Mouse (Mus musculus): ENCODE measurements around the gene Limd1. TPM values are rescaled to one million over a fixed set of nuclear protein-coding genes. Genes with fewer than 3 reads are reported as not detected.
A peak's percentile ranks its signal among the peaks of the same experiment; 100 is the strongest.

Limd1 gene
- polyA plus RNA-seq, 1 experiment = 15.4 TPM

GRCm38 (mm10) chr9:123484830-123485229, 6.3 kb downstream of the Limd1 start:
- DNase-seq (ENCODE audit: low read depth) = no peak
- no peak for TF ChIP-seq POLR2A (IDR thresholded peaks at IDR 0.05; ENCODE audit: borderline replicate concordance, extremely low read depth, insufficient read depth, insufficient read length, poor library complexity, severe bottlenecking)
- no peak for TF ChIP-seq CTCF (IDR thresholded peaks at IDR 0.05; ENCODE audit: borderline replicate concordance, extremely low read depth, insufficient read depth, insufficient read length)

- no peak for DNase-seq (ENCODE audit: low read depth)
- TF ChIP-seq POLR2A (IDR thresholded peaks at IDR 0.05; ENCODE audit: borderline replicate concordance, extremely low read depth, insufficient read depth, insufficient read length, poor library complexity, severe bottlenecking) = no peak
- TF ChIP-seq CTCF (IDR thresholded peaks at IDR 0.05; ENCODE audit: borderline replicate concordance, extremely low read depth, insufficient read depth, insufficient read length) = no peak
Observed at GRCm38 (mm10) chr9:123485561-123485960, 7.1 kb downstream of the Limd1 start.

- DNase-seq (ENCODE audit: low read depth) = no peak
- TF ChIP-seq CTCF (IDR thresholded peaks at IDR 0.05; ENCODE audit: borderline replicate concordance, extremely low read depth, insufficient read depth, insufficient read length) (no peak), POLR2A (IDR thresholded peaks at IDR 0.05; ENCODE audit: borderline replicate concordance, extremely low read depth, insufficient read depth, insufficient read length, poor library complexity, severe bottlenecking) (no peak)
Observed at GRCm38 (mm10) chr9:123486635-123487034, 8.1 kb downstream of the Limd1 start.

GRCm38 (mm10) chr9:123489073-123489472, 10.6 kb downstream of the Limd1 start:
- TF ChIP-seq CTCF (IDR thresholded peaks at IDR 0.05; ENCODE audit: borderline replicate concordance, extremely low read depth, insufficient read depth, insufficient read length) (no peak), POLR2A (IDR thresholded peaks at IDR 0.05; ENCODE audit: borderline replicate concordance, extremely low read depth, insufficient read depth, insufficient read length, poor library complexity, severe bottlenecking) (no peak)
- DNase-seq (ENCODE audit: low read depth) = no peak

- TF ChIP-seq POLR2A (IDR thresholded peaks at IDR 0.05; ENCODE audit: borderline replicate concordance, extremely low read depth, insufficient read depth, insufficient read length, poor library complexity, severe bottlenecking) (no peak), CTCF (IDR thresholded peaks at IDR 0.05; ENCODE audit: borderline replicate concordance, extremely low read depth, insufficient read depth, insufficient read length) (no peak)
- no peak for DNase-seq (ENCODE audit: low read depth)
Observed at GRCm38 (mm10) chr9:123489727-123490343, 11.3 kb downstream of the Limd1 start.

GRCm38 (mm10) chr9:123490930-123491329, 12.4 kb downstream of the Limd1 start:
- no peak for TF ChIP-seq CTCF (IDR thresholded peaks at IDR 0.05; ENCODE audit: borderline replicate concordance, extremely low read depth, insufficient read depth, insufficient read length)
- no peak for TF ChIP-seq POLR2A (IDR thresholded peaks at IDR 0.05; ENCODE audit: borderline replicate concordance, extremely low read depth, insufficient read depth, insufficient read length, poor library complexity, severe bottlenecking)
- no peak for DNase-seq (ENCODE audit: low read depth)

GRCm38 (mm10) chr9:123491917-123492585, 13.5 kb downstream of the Limd1 start:
- TF ChIP-seq POLR2A (IDR thresholded peaks at IDR 0.05; ENCODE audit: borderline replicate concordance, extremely low read depth, insufficient read depth, insufficient read length, poor library complexity, severe bottlenecking) = no peak
- TF ChIP-seq CTCF (IDR thresholded peaks at IDR 0.05; ENCODE audit: borderline replicate concordance, extremely low read depth, insufficient read depth, insufficient read length) = no peak
- peak; percentile 87 for DNase-seq (ENCODE audit: low read depth)

GRCm38 (mm10) chr9:123496665-123497064, 18.2 kb downstream of the Limd1 start:
- TF ChIP-seq CTCF (IDR thresholded peaks at IDR 0.05; ENCODE audit: borderline replicate concordance, extremely low read depth, insufficient read depth, insufficient read length) = no peak
- no peak for TF ChIP-seq POLR2A (IDR thresholded peaks at IDR 0.05; ENCODE audit: borderline replicate concordance, extremely low read depth, insufficient read depth, insufficient read length, poor library complexity, severe bottlenecking)
- no peak for DNase-seq (ENCODE audit: low read depth)

- no peak for DNase-seq (ENCODE audit: low read depth)
- TF ChIP-seq CTCF (IDR thresholded peaks at IDR 0.05; ENCODE audit: borderline replicate concordance, extremely low read depth, insufficient read depth, insufficient read length) = no peak
Observed at GRCm38 (mm10) chr9:123497906-123498305, 19.4 kb downstream of the Limd1 start.

GRCm38 (mm10) chr9:123500480-123500879, 22.0 kb downstream of the Limd1 start:
- TF ChIP-seq CTCF (IDR thresholded peaks at IDR 0.05; ENCODE audit: borderline replicate concordance, extremely low read depth, insufficient read depth, insufficient read length) = no peak
- no peak for TF ChIP-seq POLR2A (IDR thresholded peaks at IDR 0.05; ENCODE audit: borderline replicate concordance, extremely low read depth, insufficient read depth, insufficient read length, poor library complexity, severe bottlenecking)
- DNase-seq (ENCODE audit: low read depth) = no peak

GRCm38 (mm10) chr9:123503171-123503834, 24.8 kb downstream of the Limd1 start:
- no peak for DNase-seq (ENCODE audit: low read depth)
- TF ChIP-seq POLR2A (IDR thresholded peaks at IDR 0.05; ENCODE audit: borderline replicate concordance, extremely low read depth, insufficient read depth, insufficient read length, poor library complexity, severe bottlenecking) = no peak

- TF ChIP-seq POLR2A (IDR thresholded peaks at IDR 0.05; ENCODE audit: borderline replicate concordance, extremely low read depth, insufficient read depth, insufficient read length, poor library complexity, severe bottlenecking) (no peak), CTCF (IDR thresholded peaks at IDR 0.05; ENCODE audit: borderline replicate concordance, extremely low read depth, insufficient read depth, insufficient read length) (peak; percentile 88)
Observed at GRCm38 (mm10) chr9:123504325-123504724, 25.8 kb downstream of the Limd1 start.

More at GRCm38 (mm10) chr9:123504325-123504724, 25.8 kb downstream of the Limd1 start:
- DNase-seq (ENCODE audit: low read depth) = peak; percentile 79

Measured in brain, embryonic 14.5 days (tissue).